Mouse (Mus musculus): ENCODE measurements around the gene Slc38a10. TPM values are rescaled to one million over a fixed set of nuclear protein-coding genes. Genes with fewer than 3 reads are reported as not detected.

The Slc38a10 gene
- total and polyA plus RNA-seq, 2 experiments from 2014 or later = 65.9 to 139 TPM

GRCm38 (mm10) chr11:120064006-120064667, 87.0 kb downstream of the Slc38a10 start:
- no peak overlapping the region for H3K9ac ChIP-seq (replicated peaks; ENCODE audit: low read depth, low read length)
- no peaks in the 10 kb centered on the region for H3K4me1 ChIP-seq (ENCODE audit: control insufficient read depth, insufficient read depth)
- H3K36me3 ChIP-seq (replicated peaks; ENCODE audit: control insufficient read depth, insufficient read depth, low read length) = peaks cover 5% of the 10 kb centered on the region
- H3K9me3 ChIP-seq (replicated peaks; ENCODE audit: control insufficient read depth, low read length) = no peaks in the 10 kb centered on the region
- H3K4me3 ChIP-seq (ENCODE audit: low read depth, low read length) = no peak overlapping the region
- TF ChIP-seq CTCF (IDR thresholded peaks at IDR 0.05; ENCODE audit: low read depth) = no peak
- TF ChIP-seq EP300 (IDR thresholded peaks at IDR 0.05; ENCODE audit: low read depth) = no peak
- no peaks in the 10 kb centered on the region for H3K27me3 ChIP-seq (ENCODE audit: control insufficient read depth, insufficient read depth, low read length)
- H3K27ac ChIP-seq (ENCODE audit: low read depth) = no peak overlapping the region
- DNase-seq (ENCODE audit: low spot score) (no peak), ATAC-seq (ENCODE audit: insufficient read depth, low read depth) (no peak)
- no peak overlapping the region for H3K4me2 ChIP-seq (ENCODE audit: low read depth, low read length)
- 71% methylated on average over 13 of the region's 13 CpGs for WGBS

GRCm38 (mm10) chr11:120063326-120063725, 87.8 kb downstream of the Slc38a10 start:
- WGBS = 84% methylated on average over 5 of the region's 5 CpGs
- TF ChIP-seq EP300 (IDR thresholded peaks at IDR 0.05; ENCODE audit: low read depth) = no peak
- no peak for TF ChIP-seq CTCF (IDR thresholded peaks at IDR 0.05; ENCODE audit: low read depth)
- Histone ChIP-seq H3K36me3 (replicated peaks; ENCODE audit: control insufficient read depth, insufficient read depth, low read length) (peaks cover 5% of the 10 kb centered on the region; the same call in 1 of the 2 replicates), H3K4me3 (ENCODE audit: low read depth, low read length) (no peak overlapping the region), H3K27me3 (ENCODE audit: control insufficient read depth, insufficient read depth, low read length) (no peaks in the 10 kb centered on the region), H3K4me2 (ENCODE audit: low read depth, low read length) (no peak overlapping the region), H3K4me1 (ENCODE audit: control insufficient read depth, insufficient read depth) (no peaks in the 10 kb centered on the region), H3K9ac (replicated peaks; ENCODE audit: low read depth, low read length) (no peak overlapping the region), H3K27ac (ENCODE audit: low read depth) (no peak overlapping the region), H3K9me3 (replicated peaks; ENCODE audit: control insufficient read depth, low read length) (no peaks in the 10 kb centered on the region)
- no peak for DNase-seq (ENCODE audit: low spot score)
- no peak for ATAC-seq (ENCODE audit: insufficient read depth, low read depth)

DNA sequence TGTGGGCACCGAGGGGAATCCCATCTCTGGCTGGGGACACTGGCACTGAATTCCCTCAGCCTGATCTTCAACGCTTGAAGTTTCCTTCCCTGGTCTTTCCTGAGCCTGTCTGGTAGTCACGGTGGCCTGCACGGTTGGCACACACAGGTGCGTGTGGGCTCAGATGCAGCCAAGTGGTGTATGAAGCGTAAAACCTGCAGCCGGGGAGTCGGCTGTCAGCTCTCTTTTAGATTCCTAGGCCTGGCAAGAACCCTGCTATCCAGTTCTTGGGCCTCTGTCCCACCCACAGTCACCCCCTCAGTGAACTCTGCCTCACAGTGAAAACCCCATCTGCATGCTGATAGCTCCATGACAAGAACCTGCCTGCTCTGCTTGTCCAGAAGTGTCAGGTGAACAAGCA, 90.5 kb downstream of the Slc38a10 start:
- no peaks in the 10 kb centered on the region for H3K27me3 ChIP-seq (ENCODE audit: control insufficient read depth, insufficient read depth, low read length)
- no peak for TF ChIP-seq CTCF (IDR thresholded peaks at IDR 0.05; ENCODE audit: low read depth)
- TF ChIP-seq EP300 (IDR thresholded peaks at IDR 0.05; ENCODE audit: low read depth) = no peak
- no peak overlapping the region for H3K4me3 ChIP-seq (ENCODE audit: low read depth, low read length)
- no peaks in the 10 kb centered on the region for H3K9me3 ChIP-seq (replicated peaks; ENCODE audit: control insufficient read depth, low read length)
- no peaks in the 10 kb centered on the region; the same call in 1 of the 2 replicates for H3K36me3 ChIP-seq (replicated peaks; ENCODE audit: control insufficient read depth, insufficient read depth, low read length)
- H3K4me2 ChIP-seq (ENCODE audit: low read depth, low read length) = no peak overlapping the region
- WGBS = 80% methylated on average over 8 of the region's 8 CpGs
- H3K27ac ChIP-seq (ENCODE audit: low read depth) = no peak overlapping the region
- ATAC-seq (ENCODE audit: insufficient read depth, low read depth) = no peak
- no peak overlapping the region for H3K9ac ChIP-seq (replicated peaks; ENCODE audit: low read depth, low read length)
- no peaks in the 10 kb centered on the region for H3K4me1 ChIP-seq (ENCODE audit: control insufficient read depth, insufficient read depth)
- no peak for DNase-seq (ENCODE audit: low spot score)

DNA sequence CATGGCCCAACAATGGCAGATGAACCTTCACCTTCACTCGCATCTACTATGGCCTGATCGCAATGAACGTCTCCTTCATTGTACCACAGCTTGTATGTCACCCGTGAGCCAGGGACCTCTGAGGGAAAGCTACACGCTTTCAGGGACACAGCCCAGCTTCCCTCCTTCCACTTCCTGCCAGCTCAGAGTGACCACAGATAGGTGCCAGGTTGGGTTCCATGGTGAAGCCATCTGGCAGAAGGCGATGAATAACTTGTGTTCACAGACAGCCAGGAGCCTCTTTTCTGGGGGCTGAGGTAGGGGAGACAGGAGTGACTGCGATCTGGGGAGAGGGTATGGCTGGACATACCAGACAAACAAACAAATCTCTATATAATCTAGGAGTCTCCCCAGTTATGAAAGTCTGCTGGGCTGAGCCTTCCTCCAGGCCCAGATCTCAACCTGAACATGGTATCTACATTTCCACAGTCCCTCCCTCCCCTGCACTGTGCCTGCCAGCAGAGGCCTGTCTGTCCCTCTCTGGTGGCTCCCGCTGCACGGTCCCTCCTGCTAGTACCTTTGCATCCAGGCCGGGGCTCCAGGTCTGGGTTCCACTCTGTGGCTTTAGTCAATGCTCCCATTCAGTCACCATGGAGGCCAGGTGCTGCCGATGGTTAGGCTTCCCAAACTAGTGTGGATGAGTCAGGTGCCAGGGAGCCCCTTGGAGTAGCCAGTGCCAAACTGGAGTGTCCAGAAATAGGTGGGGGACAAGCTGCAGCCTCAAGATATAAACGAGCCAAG, 95.0 kb downstream of the Slc38a10 start:
- no peak for ATAC-seq (ENCODE audit: insufficient read depth, low read depth)
- no peak for DNase-seq (ENCODE audit: low spot score)
- TF ChIP-seq CTCF (IDR thresholded peaks at IDR 0.05; ENCODE audit: low read depth) (no peak), EP300 (IDR thresholded peaks at IDR 0.05; ENCODE audit: low read depth) (no peak)
- Histone ChIP-seq H3K4me3 (ENCODE audit: low read depth, low read length) (no peak overlapping the region), H3K36me3 (replicated peaks; ENCODE audit: control insufficient read depth, insufficient read depth, low read length) (no peaks in the 10 kb centered on the region), H3K4me1 (ENCODE audit: control insufficient read depth, insufficient read depth) (peaks cover 10% of the 10 kb centered on the region; the same call in 1 of the 2 replicates), H3K27ac (ENCODE audit: low read depth) (no peak overlapping the region), H3K9ac (replicated peaks; ENCODE audit: low read depth, low read length) (no peak overlapping the region), H3K4me2 (ENCODE audit: low read depth, low read length) (no peak overlapping the region), H3K27me3 (ENCODE audit: control insufficient read depth, insufficient read depth, low read length) (no peaks in the 10 kb centered on the region), H3K9me3 (replicated peaks; ENCODE audit: control insufficient read depth, low read length) (no peaks in the 10 kb centered on the region)
- 76% methylated on average over 11 of the region's 12 CpGs for WGBS

Small RNA genes lying within 50 kb of the gene (microRNA-seq; reads per million reads assigned to microRNA genes)
- gene Gm25948 = not detected

Other genes starting within 250 kb of the Slc38a10 start
- gene Chmp6, start 237.9 kb downstream of the Slc38a10 start, total RNA-seq (2014; rRNA removed; ENCODE audit: low replicate concordance) = 57.7 and 66.6 TPM in 2 replicates
- gene Chmp6, start 237.9 kb downstream of the Slc38a10 start, polyA plus RNA-seq (2015; fragmentation: Nextera tagmentation; extraction: Ambion mirVana) = 60.1 and 65.2 TPM in 2 replicates
- gene Baiap2, start 208.6 kb downstream of the Slc38a10 start, total RNA-seq (2014; rRNA removed; ENCODE audit: low replicate concordance) = 16.1 and 22.0 TPM in 2 replicates
- 7.8 and 8.2 TPM in 2 replicates for gene Baiap2, start 208.6 kb downstream of the Slc38a10 start, polyA plus RNA-seq (2015; fragmentation: Nextera tagmentation; extraction: Ambion mirVana)
- gene Aatk, start 104.2 kb downstream of the Slc38a10 start, total RNA-seq (2014; rRNA removed; ENCODE audit: low replicate concordance) = 4.7 and 22.1 TPM in 2 replicates
- 0.63 and 0.71 TPM in 2 replicates for gene Aatk, start 104.2 kb downstream of the Slc38a10 start, polyA plus RNA-seq (2015; fragmentation: Nextera tagmentation; extraction: Ambion mirVana)
- 3.8 and 8.5 TPM in 2 replicates for gene Cep131, start 64.5 kb downstream of the Slc38a10 start, total RNA-seq (2014; rRNA removed; ENCODE audit: low replicate concordance)
- gene Cep131, start 64.5 kb downstream of the Slc38a10 start, polyA plus RNA-seq (2015; fragmentation: Nextera tagmentation; extraction: Ambion mirVana) = 6.8 and 8.2 TPM in 2 replicates
- 16.4 and 20.4 TPM in 2 replicates for gene Tepsin, start 52.6 kb downstream of the Slc38a10 start, total RNA-seq (2014; rRNA removed; ENCODE audit: low replicate concordance)
- gene Tepsin, start 52.6 kb downstream of the Slc38a10 start, polyA plus RNA-seq (2015; fragmentation: Nextera tagmentation; extraction: Ambion mirVana) = 8.6 and 8.7 TPM in 2 replicates
- 52.7 and 84.8 TPM in 2 replicates for gene Ndufaf8, start 52.4 kb downstream of the Slc38a10 start, total RNA-seq (2014; rRNA removed; ENCODE audit: low replicate concordance)
- 118 and 132 TPM in 2 replicates for gene Ndufaf8, start 52.4 kb downstream of the Slc38a10 start, polyA plus RNA-seq (2015; fragmentation: Nextera tagmentation; extraction: Ambion mirVana)
- gene Bahcc1, start 81.6 kb upstream of the Slc38a10 start, total RNA-seq (2014; rRNA removed; ENCODE audit: low replicate concordance) = 12.2 and 13.1 TPM in 2 replicates
- gene Bahcc1, start 81.6 kb upstream of the Slc38a10 start, polyA plus RNA-seq (2015; fragmentation: Nextera tagmentation; extraction: Ambion mirVana) = 2.8 and 3.5 TPM in 2 replicates
- gene Actg1, start 197.2 kb upstream of the Slc38a10 start, total RNA-seq (2014; rRNA removed; ENCODE audit: low replicate concordance) = 700 and 751 TPM in 2 replicates
- 639 and 714 TPM in 2 replicates for gene Actg1, start 197.2 kb upstream of the Slc38a10 start, polyA plus RNA-seq (2015; fragmentation: Nextera tagmentation; extraction: Ambion mirVana)
- gene Fscn2, start 210.2 kb upstream of the Slc38a10 start, total RNA-seq (2014; rRNA removed; ENCODE audit: low replicate concordance) = not detected in 2 replicates
- 0.65 and 0.68 TPM in 2 replicates for gene Fscn2, start 210.2 kb upstream of the Slc38a10 start, polyA plus RNA-seq (2015; fragmentation: Nextera tagmentation; extraction: Ambion mirVana)
- gene Faap100, start 227.4 kb upstream of the Slc38a10 start, total RNA-seq (2014; rRNA removed; ENCODE audit: low replicate concordance) = 46.7 and 70.5 TPM in 2 replicates
- gene Faap100, start 227.4 kb upstream of the Slc38a10 start, polyA plus RNA-seq (2015; fragmentation: Nextera tagmentation; extraction: Ambion mirVana) = 22.3 and 28.6 TPM in 2 replicates

Measured in heart, postnatal 0 days (tissue).